Mouse (Mus musculus): Measurements from ENCODE around the gene Insl3. TPM values are rescaled to one million over a fixed set of nuclear protein-coding genes. Genes with fewer than 3 reads are reported as not detected.
A peak's percentile ranks its signal among the peaks of the same experiment; 100 is the strongest.
"Not testable (repeated sequence)": the region's sequence is repeated elsewhere in the genome, so short reads cannot be mapped to it uniquely, and the experiment has no call there.

Insl3 gene
- polyA plus RNA-seq, 1 experiment from 2014 or later = 0.37 TPM

DNA sequence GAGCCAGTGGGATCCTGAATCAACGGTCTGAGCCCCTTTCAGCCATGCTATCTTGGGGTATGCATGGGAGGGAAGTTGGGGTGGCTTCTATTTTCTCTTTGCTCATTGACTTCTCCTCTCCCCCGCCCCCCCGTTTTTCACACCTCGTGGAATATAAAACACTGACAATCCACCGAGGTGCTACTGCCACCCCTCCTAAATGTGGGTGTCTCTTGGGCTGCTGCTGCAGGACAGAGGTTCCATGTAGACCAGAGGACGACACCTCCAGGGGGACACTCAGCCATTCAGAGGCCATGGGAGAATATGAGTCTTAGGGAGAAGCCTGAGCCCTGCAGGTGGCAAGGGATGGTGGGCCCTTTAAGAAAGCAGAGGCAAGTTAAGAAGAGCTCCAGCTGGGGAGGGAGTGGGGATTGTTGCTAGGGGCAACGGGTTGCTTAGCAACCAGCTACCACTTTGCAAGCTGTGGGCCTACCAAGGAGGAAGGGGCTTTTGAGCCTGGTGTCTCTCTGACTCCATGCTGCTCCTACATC lies 31.0 kb downstream of the Insl3 start:
- H3K27me3 ChIP-seq (ENCODE audit: control insufficient read depth, insufficient read depth, low read length) = no peaks in the 10 kb centered on the region; the same call in none of the 2 replicates
- ATAC-seq (ENCODE audit: low FRiP score) (peak; percentile 83), DNase-seq (ENCODE audit: low spot score) (peak; percentile 93)
- H3K9me3 ChIP-seq (ENCODE audit: control insufficient read depth, low read length) = no peaks in the 10 kb centered on the region
- H3K9ac ChIP-seq (ENCODE audit: low read depth, low read length) = no peak overlapping the region
- H3K36me3 ChIP-seq (ENCODE audit: control insufficient read depth, insufficient read depth, low read length) = no peaks in the 10 kb centered on the region
- H3K4me1 ChIP-seq (replicated peaks; ENCODE audit: control insufficient read depth, insufficient read depth, low read length) = peaks cover 24% of the 10 kb centered on the region
- no peak overlapping the region for H3K4me3 ChIP-seq (ENCODE audit: low read depth, low read length)
- H3K27ac ChIP-seq (ENCODE audit: low read depth, low read length) = no peak overlapping the region
- WGBS = 27% methylated on average over 7 of the region's 7 CpGs
- H3K4me2 ChIP-seq (replicated peaks; ENCODE audit: low read depth, low read length) = no peak overlapping the region

DNA sequence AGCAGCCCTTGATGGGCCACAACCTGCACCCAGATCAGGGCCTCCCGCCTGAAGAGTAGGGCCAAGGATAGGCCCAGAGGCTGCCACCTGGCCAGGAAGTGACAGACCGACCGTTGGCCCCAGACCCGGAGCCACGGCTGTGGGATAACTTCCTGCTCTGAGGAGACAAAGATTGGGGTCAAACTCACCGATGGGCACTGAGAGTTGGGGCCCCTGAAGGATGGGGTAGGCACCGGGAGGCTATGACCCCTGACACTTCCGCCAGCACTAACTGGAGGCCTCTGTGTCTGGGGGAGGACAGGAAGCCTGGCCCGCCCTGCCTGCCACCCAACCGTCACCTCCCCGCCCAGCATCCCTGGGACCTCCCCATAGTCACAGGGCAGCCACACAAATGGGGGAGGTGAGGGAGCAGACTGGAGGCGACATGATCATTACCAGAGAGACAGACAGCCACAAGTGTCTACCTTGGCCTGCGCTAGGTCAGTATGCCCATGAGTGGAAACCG lies 34.1 kb downstream of the Insl3 start:
- no peaks in the 10 kb centered on the region for H3K36me3 ChIP-seq (ENCODE audit: control insufficient read depth, insufficient read depth, low read length)
- no peak overlapping the region for H3K27ac ChIP-seq (ENCODE audit: low read depth, low read length)
- WGBS = 71% methylated on average over 14 of the region's 14 CpGs
- no peak overlapping the region for H3K4me2 ChIP-seq (replicated peaks; ENCODE audit: low read depth, low read length)
- ATAC-seq (ENCODE audit: low FRiP score) = no peak
- no peak overlapping the region for H3K9ac ChIP-seq (ENCODE audit: low read depth, low read length)
- H3K9me3 ChIP-seq (ENCODE audit: control insufficient read depth, low read length) = no peaks in the 10 kb centered on the region
- H3K27me3 ChIP-seq (ENCODE audit: control insufficient read depth, insufficient read depth, low read length) = no peaks in the 10 kb centered on the region; the same call in 1 of the 2 replicates
- peaks cover 26% of the 10 kb centered on the region for H3K4me1 ChIP-seq (replicated peaks; ENCODE audit: control insufficient read depth, insufficient read depth, low read length)
- no peak for DNase-seq (ENCODE audit: low spot score)
- H3K4me3 ChIP-seq (ENCODE audit: low read depth, low read length) = no peak overlapping the region

DNA sequence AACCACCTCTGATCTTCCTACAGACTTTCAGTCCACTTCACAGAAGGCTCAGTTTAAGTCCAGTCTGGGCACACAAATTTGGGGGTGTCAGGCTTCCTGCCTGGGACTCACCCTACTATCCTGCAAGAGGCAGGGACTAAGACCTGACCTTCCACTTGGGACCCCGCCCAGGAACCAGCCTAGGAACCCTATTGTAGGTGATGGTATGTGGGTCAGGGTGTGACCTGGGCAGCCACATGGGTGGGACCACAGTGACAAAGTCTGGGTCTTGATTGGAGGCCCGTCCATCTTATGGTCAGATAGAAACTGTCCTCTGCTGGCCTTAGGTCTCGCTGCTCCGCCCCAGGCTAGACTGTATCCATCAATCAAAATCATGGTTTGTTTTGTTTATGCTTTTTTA lies 35.4 kb downstream of the Insl3 start:
- H3K36me3 ChIP-seq (ENCODE audit: control insufficient read depth, insufficient read depth, low read length) = no peaks in the 10 kb centered on the region
- H3K9me3 ChIP-seq (ENCODE audit: control insufficient read depth, low read length) = no peaks in the 10 kb centered on the region
- ATAC-seq (ENCODE audit: low FRiP score) (no peak), DNase-seq (ENCODE audit: low spot score) (no peak)
- 59% methylated on average over 4 of the region's 4 CpGs for WGBS
- no peak overlapping the region for H3K27ac ChIP-seq (ENCODE audit: low read depth, low read length)
- H3K9ac ChIP-seq (ENCODE audit: low read depth, low read length) = no peak overlapping the region
- H3K27me3 ChIP-seq (ENCODE audit: control insufficient read depth, insufficient read depth, low read length) = no peaks in the 10 kb centered on the region; the same call in 1 of the 2 replicates
- no peak overlapping the region for H3K4me2 ChIP-seq (replicated peaks; ENCODE audit: low read depth, low read length)
- no peak overlapping the region for H3K4me3 ChIP-seq (ENCODE audit: low read depth, low read length)
- H3K4me1 ChIP-seq (replicated peaks; ENCODE audit: control insufficient read depth, insufficient read depth, low read length) = peaks cover 22% of the 10 kb centered on the region

DNA sequence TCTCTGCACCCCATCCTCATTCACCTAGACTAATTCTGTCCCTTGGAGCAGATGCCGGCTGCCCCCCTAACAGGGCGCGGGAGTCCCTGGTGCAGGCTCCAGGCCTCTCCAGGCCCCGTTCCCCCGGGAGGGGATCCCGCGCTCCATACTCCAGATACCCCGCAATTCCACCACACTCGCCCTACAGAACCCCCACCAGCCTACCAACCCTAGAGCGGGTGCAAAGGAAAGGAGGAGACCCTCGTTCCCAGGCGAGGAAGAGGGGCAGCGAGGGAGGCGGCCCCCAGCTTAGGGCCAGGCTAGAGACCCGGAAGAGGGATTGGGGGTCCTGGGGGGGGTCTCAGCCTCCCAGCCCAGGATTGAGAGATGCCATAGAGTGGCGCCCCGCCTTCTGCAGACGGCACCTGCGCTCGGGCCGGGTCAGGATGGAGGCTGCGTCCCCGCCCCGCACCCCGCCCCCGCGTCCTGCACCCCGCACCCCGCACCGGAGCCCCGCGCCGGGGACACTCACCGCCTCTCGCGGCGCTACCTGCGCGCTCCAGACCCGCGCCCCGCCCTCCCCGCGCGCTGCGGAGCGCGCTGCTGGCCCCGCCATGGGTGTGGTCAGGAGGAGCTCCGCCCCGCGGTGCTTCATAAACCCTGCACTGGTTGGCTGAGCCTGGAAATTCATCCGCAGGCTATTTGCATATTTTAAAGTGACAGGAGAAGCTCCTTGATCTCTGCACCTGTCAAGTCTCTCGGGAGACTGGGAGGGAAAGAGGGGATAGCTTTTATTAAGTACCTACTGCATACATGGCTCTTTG lies 36.3 kb downstream of the Insl3 start, which contains the start of gene Fcho1:
Fcho1 (minus strand) TSS at position 595 of the 803 bp plus-strand sequence.
- H3K4me2 ChIP-seq (replicated peaks; ENCODE audit: low read depth, low read length) = peak within 1 kb of the TSS; percentile 80
- peaks cover 14% of the 10 kb centered on the region for H3K4me1 ChIP-seq (replicated peaks; ENCODE audit: control insufficient read depth, insufficient read depth, low read length)
- ATAC-seq (ENCODE audit: low FRiP score) (peak; percentile 81), DNase-seq (ENCODE audit: low spot score) (peak; percentile 87)
- H3K27me3 ChIP-seq (ENCODE audit: control insufficient read depth, insufficient read depth, low read length) = no peaks in the 10 kb centered on the region; the same call in 1 of the 2 replicates
- no peaks in the 10 kb centered on the region for H3K36me3 ChIP-seq (ENCODE audit: control insufficient read depth, insufficient read depth, low read length)
- H3K4me3 ChIP-seq (ENCODE audit: low read depth, low read length) = peak within 1 kb of the TSS; percentile 70
- peak within 1 kb of the TSS; percentile 57 for H3K9ac ChIP-seq (ENCODE audit: low read depth, low read length)
- WGBS = under 1% methylated on average over 50 of the region's 54 CpGs
- H3K27ac ChIP-seq (ENCODE audit: low read depth, low read length) = no peak within 1 kb of the TSS
- no peaks in the 10 kb centered on the region for H3K9me3 ChIP-seq (ENCODE audit: control insufficient read depth, low read length)

DNA sequence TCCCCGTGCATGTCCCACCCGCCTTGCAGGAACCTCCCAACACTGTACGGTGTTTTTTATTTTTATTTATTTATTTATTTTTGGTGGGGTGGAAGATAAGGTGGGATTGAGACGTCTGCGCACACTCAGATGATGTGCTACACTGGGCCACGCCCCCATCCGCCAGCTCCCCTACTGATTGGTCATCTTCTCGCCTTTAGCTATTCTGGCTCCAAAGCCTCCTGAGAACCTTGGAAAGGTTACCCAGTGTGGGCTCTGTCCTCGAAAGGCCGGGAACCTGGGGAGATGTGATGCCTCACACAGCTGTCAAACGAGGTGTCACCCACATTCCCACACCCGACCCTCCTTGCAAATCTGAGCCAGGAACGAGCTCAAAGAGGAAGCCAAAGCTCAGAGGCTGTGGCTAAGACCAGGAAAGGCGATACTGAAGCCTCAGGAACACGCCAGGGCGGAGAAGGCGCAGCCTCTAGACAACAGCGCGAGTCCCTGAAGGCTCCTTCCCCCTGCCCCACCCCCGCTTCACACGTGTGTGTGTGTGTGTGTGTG lies 39.3 kb downstream of the Insl3 start:
- Histone ChIP-seq H3K27me3 (ENCODE audit: control insufficient read depth, insufficient read depth, low read length) (no peaks in the 10 kb centered on the region; the same call in 1 of the 2 replicates), H3K4me3 (ENCODE audit: low read depth, low read length) (peak overlapping the region; percentile 22), H3K4me1 (replicated peaks; ENCODE audit: control insufficient read depth, insufficient read depth, low read length) (0 out of 2 replicates have a peak, but pooled peaks cover 8% of the 10 kb centered on the region), H3K27ac (ENCODE audit: low read depth, low read length) (peak overlapping the region; percentile 33; the same call in 1 of the 2 replicates), H3K4me2 (replicated peaks; ENCODE audit: low read depth, low read length) (peak overlapping the region; percentile 55), H3K9me3 (ENCODE audit: control insufficient read depth, low read length) (no peaks in the 10 kb centered on the region), H3K36me3 (ENCODE audit: control insufficient read depth, insufficient read depth, low read length) (no peaks in the 10 kb centered on the region), H3K9ac (ENCODE audit: low read depth, low read length) (peak overlapping the region; percentile 45; the same call in 1 of the 2 replicates)
- DNase-seq (ENCODE audit: low spot score) (peak; percentile 59), ATAC-seq (ENCODE audit: low FRiP score) (peak; percentile 23)
- 6% methylated on average over 19 of the region's 21 CpGs for WGBS

DNA sequence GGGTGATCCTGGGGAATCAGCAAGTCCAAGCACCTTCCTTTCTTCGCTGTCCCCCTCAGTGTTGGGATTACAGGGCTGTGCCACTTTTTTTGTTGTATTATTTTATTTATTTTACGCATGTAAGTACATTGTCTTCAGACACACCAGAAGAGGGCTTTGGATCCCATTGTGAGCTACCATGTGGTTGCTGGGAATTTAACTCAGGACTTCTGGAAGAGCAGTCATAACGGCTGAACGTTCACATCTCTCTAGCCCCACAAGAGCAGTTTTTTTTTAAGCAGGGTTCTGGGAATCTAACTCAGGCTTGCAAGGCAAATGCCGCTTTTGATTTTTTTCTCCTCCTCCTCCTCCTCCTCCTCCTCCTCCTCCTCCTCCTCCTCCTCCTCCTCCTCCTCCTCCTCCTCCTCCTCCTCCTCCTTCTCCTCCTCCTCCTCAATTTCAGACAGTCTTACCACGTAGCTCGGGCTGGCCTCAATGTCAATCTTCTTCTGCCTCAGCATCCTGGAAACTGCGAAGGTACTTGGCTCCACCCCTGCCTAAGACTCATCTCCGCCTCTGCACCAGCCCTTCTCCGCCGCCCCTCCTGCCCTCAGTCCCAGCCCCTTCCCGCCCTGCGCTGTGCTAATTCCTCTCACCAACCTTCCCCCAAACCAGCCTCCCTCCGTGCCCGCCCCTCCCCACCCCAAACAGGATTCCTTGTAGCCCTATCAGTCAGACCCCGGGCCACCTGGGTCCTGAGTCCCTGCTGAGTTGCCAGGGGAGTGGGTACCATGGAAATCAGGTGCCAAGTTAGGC lies 40.0 kb downstream of the Insl3 start:
- 6% methylated on average over 14 of the region's 16 CpGs for WGBS
- no peak overlapping the region for H3K9ac ChIP-seq (ENCODE audit: low read depth, low read length)
- peak overlapping the region; percentile 6; the same call in 1 of the 2 replicates for H3K27ac ChIP-seq (ENCODE audit: low read depth, low read length)

DNA sequence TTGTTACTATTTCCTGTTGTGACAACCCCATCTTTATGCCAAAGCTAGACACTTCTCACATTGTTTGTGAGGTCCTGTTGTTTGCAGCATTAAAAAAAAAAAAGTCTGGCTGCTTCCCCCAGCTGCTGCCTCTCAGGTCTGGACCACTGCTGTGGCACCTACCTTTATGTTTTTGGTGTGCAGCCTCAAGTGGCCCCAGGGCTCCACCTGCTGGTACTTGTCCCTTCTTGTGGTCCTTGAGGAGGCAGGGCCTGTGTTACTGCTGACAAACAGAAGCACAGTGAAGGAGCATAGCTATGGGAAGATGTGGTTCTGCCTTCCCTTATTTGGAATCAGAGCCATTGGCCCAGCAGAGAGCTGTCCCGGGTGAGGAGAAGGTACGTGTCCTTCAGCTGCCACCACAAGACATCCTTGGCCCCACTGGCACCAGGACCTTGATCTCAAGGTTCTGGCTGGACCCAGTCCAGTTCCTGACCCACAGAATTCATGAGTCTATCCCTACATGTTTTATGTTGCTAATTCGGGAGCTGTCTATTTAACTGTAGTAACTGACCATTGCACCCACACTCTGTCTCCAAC lies 42.7 kb downstream of the Insl3 start:
- no peak for ATAC-seq (ENCODE audit: low FRiP score)
- Histone ChIP-seq H3K27ac (ENCODE audit: low read depth, low read length) (no peak overlapping the region), H3K4me2 (replicated peaks; ENCODE audit: low read depth, low read length) (no peak overlapping the region), H3K4me3 (ENCODE audit: low read depth, low read length) (no peak overlapping the region), H3K27me3 (ENCODE audit: control insufficient read depth, insufficient read depth, low read length) (no peaks in the 10 kb centered on the region), H3K9ac (ENCODE audit: low read depth, low read length) (no peak overlapping the region), H3K4me1 (replicated peaks; ENCODE audit: control insufficient read depth, insufficient read depth, low read length) (no peaks in the 10 kb centered on the region), H3K9me3 (ENCODE audit: control insufficient read depth, low read length) (no peaks in the 10 kb centered on the region), H3K36me3 (ENCODE audit: control insufficient read depth, insufficient read depth, low read length) (no peaks in the 10 kb centered on the region)
- whole genome bisulfite sequencing = 54% methylated on average over 3 of the region's 3 CpGs
- DNase-seq (ENCODE audit: low spot score) = no peak

More for the DNA sequence above, 40.0 kb downstream of the Insl3 start:
- Histone ChIP-seq H3K9me3 (ENCODE audit: control insufficient read depth, low read length) (no peaks in the 10 kb centered on the region), H3K4me3 (ENCODE audit: low read depth, low read length) (peak overlapping the region; percentile 22), H3K27me3 (ENCODE audit: control insufficient read depth, insufficient read depth, low read length) (no peaks in the 10 kb centered on the region; the same call in 1 of the 2 replicates), H3K4me2 (replicated peaks; ENCODE audit: low read depth, low read length) (peak overlapping the region; percentile 55), H3K36me3 (ENCODE audit: control insufficient read depth, insufficient read depth, low read length) (no peaks in the 10 kb centered on the region), H3K4me1 (replicated peaks; ENCODE audit: control insufficient read depth, insufficient read depth, low read length) (0 out of 2 replicates have a peak, but pooled peaks cover 8% of the 10 kb centered on the region)
- no peak for DNase-seq (ENCODE audit: low spot score)
- peak; percentile 7; the same call in 1 of the 2 replicates for ATAC-seq (ENCODE audit: low FRiP score)

DNA sequence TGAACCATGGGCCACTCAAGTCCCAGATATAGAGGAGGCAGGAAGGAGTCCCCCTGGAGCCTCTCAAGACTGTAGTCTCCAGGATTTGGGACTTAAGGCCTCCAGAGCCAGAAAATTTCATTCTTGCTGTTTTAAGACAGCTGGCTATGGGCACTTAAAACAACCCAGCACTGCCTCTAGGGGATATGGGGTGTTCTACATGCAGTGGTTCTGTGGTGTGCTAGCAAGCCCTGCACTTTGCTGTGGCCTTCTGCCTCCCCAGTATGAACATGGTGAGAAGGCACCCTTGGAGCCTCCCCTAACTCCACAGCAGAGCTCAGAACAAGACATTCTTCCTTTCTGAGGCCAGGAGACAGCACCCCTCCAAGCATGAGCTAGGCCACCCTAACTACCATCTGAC lies 49.3 kb downstream of the Insl3 start:
- not testable (repeated sequence) for ATAC-seq (ENCODE audit: low FRiP score)

More for the DNA sequence above, 49.3 kb downstream of the Insl3 start:
- H3K36me3 ChIP-seq (ENCODE audit: control insufficient read depth, insufficient read depth, low read length); H3K4me3 ChIP-seq (ENCODE audit: low read depth, low read length); H3K9ac ChIP-seq (ENCODE audit: low read depth, low read length); H3K4me2 ChIP-seq (replicated peaks; ENCODE audit: low read depth, low read length); H3K27ac ChIP-seq (ENCODE audit: low read depth, low read length); H3K9me3 ChIP-seq (ENCODE audit: control insufficient read depth, low read length); H3K27me3 ChIP-seq (ENCODE audit: control insufficient read depth, insufficient read depth, low read length); DNase-seq (ENCODE audit: low spot score); H3K4me1 ChIP-seq (replicated peaks; ENCODE audit: control insufficient read depth, insufficient read depth, low read length): not testable (repeated sequence)

Measured in hindbrain, embryonic 11.5 days (tissue).